Mouse (Mus musculus): ENCODE results near the gene Slc2a9. TPM values are rescaled to one million over a fixed set of nuclear protein-coding genes. Genes with fewer than 3 reads are reported as not detected.

The Slc2a9 gene
- total RNA-seq (2023) = 10 to 100 TPM; 21.4 to 31.3 TPM

DNA sequence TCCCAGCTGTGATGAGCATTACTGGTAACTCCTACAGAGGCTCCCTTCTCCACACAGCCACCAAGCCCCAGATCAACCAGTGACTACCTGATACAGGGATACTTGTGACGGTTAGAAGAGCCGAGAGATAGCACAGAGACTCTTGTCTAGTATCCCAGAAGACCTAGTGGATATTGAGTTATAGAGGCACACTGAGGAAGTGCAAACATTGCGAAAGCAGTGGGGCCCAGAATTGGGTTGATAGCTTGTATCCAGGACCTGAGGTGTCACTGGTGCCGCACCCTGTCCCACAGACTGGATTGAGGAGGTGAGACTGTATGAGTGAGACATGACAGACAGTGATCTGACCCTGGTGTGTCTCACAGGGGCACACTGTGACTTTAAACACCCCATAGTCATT lies at the start of gene Slc2a9:
Gene Slc2a9, minus strand, starts transcription at position 152 of the 400 bp plus-strand sequence.

DNA sequence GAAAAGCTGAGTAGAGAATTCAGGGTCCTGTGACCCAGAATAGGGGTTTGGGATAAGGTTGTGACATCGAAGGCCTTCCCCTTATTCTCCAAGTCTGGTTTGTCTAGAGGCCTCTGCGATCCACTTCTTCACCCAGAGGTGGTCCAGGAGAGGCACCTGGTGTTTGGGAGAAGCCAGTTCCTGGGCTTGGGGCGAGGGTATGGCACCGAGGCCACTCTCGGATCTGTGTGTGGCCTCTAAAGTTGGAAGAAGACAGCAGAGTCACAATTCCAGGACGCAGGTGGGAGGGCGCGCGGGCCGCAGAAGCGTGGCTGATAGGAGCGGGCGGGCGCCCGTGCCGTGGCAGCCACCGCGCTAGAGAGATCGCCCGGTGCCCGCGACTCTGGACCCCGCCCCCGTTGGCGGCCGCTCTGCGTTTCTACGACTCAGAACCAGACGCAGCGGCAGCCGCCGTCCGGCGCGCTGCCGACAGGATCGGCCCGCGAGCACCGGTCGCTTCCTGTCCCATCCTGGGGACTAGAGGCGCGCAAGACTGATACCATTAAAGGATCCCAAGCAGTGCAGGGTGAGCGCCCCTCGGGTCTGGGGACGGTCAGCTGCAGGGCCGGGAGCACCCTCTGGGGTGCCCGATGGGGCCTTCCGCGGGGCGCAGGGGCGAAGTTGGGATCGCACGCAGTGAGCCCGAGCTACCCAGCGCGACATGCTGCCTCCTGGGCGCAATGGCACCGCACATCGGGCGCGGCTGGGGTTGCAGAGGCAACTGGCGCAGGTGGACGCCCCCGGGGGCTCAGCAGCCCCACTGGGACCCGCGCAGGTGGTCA lies 183.8 kb downstream of the Slc2a9 start, which contains the start of gene Drd5:
Gene Drd5, plus strand, starts transcription at position 402 of the 821 bp plus-strand sequence.

Other genes starting within 250 kb of the Slc2a9 start
- gene Tmem128, start 243.0 kb downstream of the Slc2a9 start, total RNA-seq (2023) = 10 to 100 TPM; 85.3 to 86.5 TPM
- not detected for gene Otop1, start 227.2 kb downstream of the Slc2a9 start, total RNA-seq (2023)
- not detected for gene Drd5, start 183.8 kb downstream of the Slc2a9 start, total RNA-seq (2023)
- 100 to 1,000 TPM; 329 to 336 TPM for gene Wdr1, start 60.1 kb upstream of the Slc2a9 start, total RNA-seq (2023)
- gene Zfp518b, start 181.7 kb upstream of the Slc2a9 start, total RNA-seq (2023) = 1 to 10 TPM; 1.1 to 1.8 TPM

All from T-cell, adult 66 days (primary cell).